12 mouse cellular contexts compared by ENCODE assay signal in genomic region chr13:34248107-34248506, GRCm38 (mm10).
DNase-seq lines count a peak whose midpoint lies in the region; ATAC-seq lines count a peak whose summit lies in the region.
"Had no signal": no experiment of that assay in that cellular context is flagged by ENCODE, and none has a peak within 500 bp of the region (broad histone marks: within the 10 kb centered on the region; RNA-seq: fewer than 3 reads in every experiment).

No protein-coding gene starts in this region.

- H3K36me3 ChIP-seq in heart, embryonic 13.5 days: no peaks in the 10 kb centered on the region
- H3K36me3 ChIP-seq in heart, embryonic 11.5 days (ENCODE audit: control insufficient read depth, insufficient read depth, low read length): no peaks in the 10 kb centered on the region
- H3K36me3 ChIP-seq in embryonic facial prominence, embryonic 12.5 days: no peaks in the 10 kb centered on the region
- no peaks in the 10 kb centered on the region for H3K36me3 ChIP-seq in hindbrain, embryonic 14.5 days (replicated peaks; ENCODE audit: control insufficient read depth, insufficient read depth)
- no peaks in the 10 kb centered on the region for H3K36me3 ChIP-seq in midbrain, embryonic 16.5 days (ENCODE audit: control insufficient read depth, insufficient read depth, low read length)

- DNase-seq in hindbrain, embryonic 14.5 days (ENCODE audit: low spot score): no peak
- DNase-seq in cerebellum, postnatal 10 days: no peak
- DNase-seq in ovary, adult 18-20 months (ENCODE audit: low spot score): no peak
- DNase-seq: kidney, postnatal 36 days; left cerebral cortex, postnatal 4 days; lung, postnatal 10 days; thymus, postnatal 14 days had no signal

- 67% methylated on average over 6 of the region's 6 CpGs for WGBS in heart, embryonic 13.5 days
- WGBS in heart, embryonic 11.5 days (ENCODE audit: insufficient replicate concordance): 58% methylated on average over 6 of the region's 6 CpGs
- WGBS in embryonic facial prominence, embryonic 12.5 days: 22% methylated on average over 6 of the region's 6 CpGs
- 10% methylated on average over 6 of the region's 6 CpGs for WGBS in hindbrain, embryonic 14.5 days
- 8% methylated on average over 6 of the region's 6 CpGs for WGBS in midbrain, embryonic 16.5 days

- no peaks in the 10 kb centered on the region for H3K27me3 ChIP-seq in heart, embryonic 13.5 days (replicated peaks)
- no peaks in the 10 kb centered on the region for H3K27me3 ChIP-seq in heart, embryonic 11.5 days (ENCODE audit: control insufficient read depth, insufficient read depth, low read length)
- H3K27me3 ChIP-seq in embryonic facial prominence, embryonic 12.5 days: no peaks in the 10 kb centered on the region
- H3K27me3 ChIP-seq in hindbrain, embryonic 14.5 days (ENCODE audit: control insufficient read depth, insufficient read depth, low read length): no peaks in the 10 kb centered on the region
- no peaks in the 10 kb centered on the region for H3K27me3 ChIP-seq in midbrain, embryonic 16.5 days (ENCODE audit: control insufficient read depth, insufficient read depth, low read depth, low read length)

- H3K9ac ChIP-seq in heart, embryonic 13.5 days: peak overlapping the region; percentile 61; the same call in 1 of the 2 replicates
- H3K9ac ChIP-seq in heart, embryonic 11.5 days (ENCODE audit: low read depth, low read length): no peak overlapping the region
- H3K9ac ChIP-seq in embryonic facial prominence, embryonic 12.5 days: no peak overlapping the region
- H3K9ac ChIP-seq in hindbrain, embryonic 14.5 days: no peak overlapping the region
- no peak overlapping the region for H3K9ac ChIP-seq in midbrain, embryonic 16.5 days (ENCODE audit: low read depth, low read length)

- H3K4me3 ChIP-seq in heart, embryonic 13.5 days: no peak overlapping the region
- no peak overlapping the region for H3K4me3 ChIP-seq in heart, embryonic 11.5 days (ENCODE audit: low read depth, low read length)
- H3K4me3 ChIP-seq in embryonic facial prominence, embryonic 12.5 days: no peak overlapping the region
- H3K4me3 ChIP-seq in hindbrain, embryonic 14.5 days (replicated peaks; ENCODE audit: low read length): no peak overlapping the region
- H3K4me3 ChIP-seq in midbrain, embryonic 16.5 days (ENCODE audit: low read depth, low read length): no peak overlapping the region

- H3K9me3 ChIP-seq in heart, embryonic 13.5 days: no peaks in the 10 kb centered on the region
- no peaks in the 10 kb centered on the region for H3K9me3 ChIP-seq in heart, embryonic 11.5 days (replicated peaks; ENCODE audit: control insufficient read depth, low read length)
- H3K9me3 ChIP-seq in embryonic facial prominence, embryonic 12.5 days: no peaks in the 10 kb centered on the region
- H3K9me3 ChIP-seq in hindbrain, embryonic 14.5 days (ENCODE audit: control insufficient read depth, low read length): no peaks in the 10 kb centered on the region
- H3K9me3 ChIP-seq in midbrain, embryonic 16.5 days (replicated peaks; ENCODE audit: control insufficient read depth, low read length, poor library complexity, severe bottlenecking): no peaks in the 10 kb centered on the region

- no peak overlapping the region for H3K27ac ChIP-seq in heart, embryonic 13.5 days (replicated peaks)
- H3K27ac ChIP-seq in heart, embryonic 11.5 days (ENCODE audit: low read depth, low read length): no peak overlapping the region
- H3K27ac ChIP-seq in embryonic facial prominence, embryonic 12.5 days: peak overlapping the region; percentile 86
- peak overlapping the region; percentile 89 for H3K27ac ChIP-seq in hindbrain, embryonic 14.5 days
- H3K27ac ChIP-seq in midbrain, embryonic 16.5 days (ENCODE audit: low read length): peak overlapping the region; percentile 81; the same call in 1 of the 2 replicates

- H3K4me1 ChIP-seq in heart, embryonic 13.5 days: peaks cover 32% of the 10 kb centered on the region
- peaks cover 18% of the 10 kb centered on the region for H3K4me1 ChIP-seq in heart, embryonic 11.5 days (ENCODE audit: control insufficient read depth, insufficient read depth, low read length)
- peaks cover 21% of the 10 kb centered on the region for H3K4me1 ChIP-seq in embryonic facial prominence, embryonic 12.5 days
- peaks cover 33% of the 10 kb centered on the region for H3K4me1 ChIP-seq in hindbrain, embryonic 14.5 days (replicated peaks; ENCODE audit: control insufficient read depth, insufficient read depth, low read length)
- peaks cover 32% of the 10 kb centered on the region for H3K4me1 ChIP-seq in midbrain, embryonic 16.5 days (ENCODE audit: control insufficient read depth, insufficient read depth, low read length)

- ATAC-seq in heart, embryonic 13.5 days (ENCODE audit: extremely low read depth, insufficient number of reproducible peaks, low FRiP score, low TSS enrichment): no peak
- ATAC-seq in heart, embryonic 11.5 days (replicated peaks; ENCODE audit: insufficient number of reproducible peaks, low FRiP score, low TSS enrichment): no peak
- no peak for ATAC-seq in embryonic facial prominence, embryonic 12.5 days (ENCODE audit: insufficient number of reproducible peaks, insufficient read depth, low FRiP score, low TSS enrichment)
- ATAC-seq in hindbrain, embryonic 14.5 days (ENCODE audit: low FRiP score): no peak
- ATAC-seq in midbrain, embryonic 16.5 days: 0 out of 2 replicates have a peak, but pooled peaks have one; percentile 18
- ATAC-seq in frontal cortex, adult (ENCODE audit: low TSS enrichment): no peak

- H3K4me2 ChIP-seq in heart, embryonic 13.5 days: no peak overlapping the region
- H3K4me2 ChIP-seq in heart, embryonic 11.5 days: no peak overlapping the region
- H3K4me2 ChIP-seq in embryonic facial prominence, embryonic 12.5 days (replicated peaks): no peak overlapping the region
- H3K4me2 ChIP-seq in hindbrain, embryonic 14.5 days (replicated peaks): no peak overlapping the region
- H3K4me2 ChIP-seq in midbrain, embryonic 16.5 days (ENCODE audit: low read length): peak overlapping the region; percentile 7; the same call in 1 of the 2 replicates

Comparison
In these comparisons a context has a peak if more than half of its experiments do, and no peak if none do; other contexts are left out.
1. H3K27ac ChIP-seq: peak in embryonic facial prominence, embryonic 12.5 days (single experiment), hindbrain, embryonic 14.5 days (single experiment) and midbrain, embryonic 16.5 days (single experiment); none in heart, embryonic 13.5 days (single experiment) and heart, embryonic 11.5 days (single experiment).